Mouse (Mus musculus) cerebral cortex, adult 2 months (tissue): Measurements from ENCODE around the gene Spindoc.

Source experiments
- WGBS: fragments of 180-500 bp; shearing (Covaris S2); methylation state at CpG from one replicate; pipeline ENCODE4 v1.1.7; 2018; 5-methylcytosine and 5-hydroxymethylcytosine counted together

Gene Spindoc

GRCm38 (mm10) chr19:7382903-7383865 lies at the start of gene Spindoc:
Gene Spindoc (minus strand): TSS chr19:7382994.
- WGBS = 1% methylated on average over 51 of the region's 52 CpGs

GRCm38 (mm10) chr19:7425398-7425775 lies 42.6 kb upstream of the Spindoc start:
- 27% methylated on average over 3 of the region's 3 CpGs for WGBS

GRCm38 (mm10) chr19:7424590-7425397 lies 42.0 kb upstream of the Spindoc start:
- WGBS = 55% methylated on average over 8 of the region's 8 CpGs

GRCm38 (mm10) chr19:7424131-7424530 lies 41.3 kb upstream of the Spindoc start:
- WGBS = 58% methylated on average over 7 of the region's 7 CpGs

DNA sequence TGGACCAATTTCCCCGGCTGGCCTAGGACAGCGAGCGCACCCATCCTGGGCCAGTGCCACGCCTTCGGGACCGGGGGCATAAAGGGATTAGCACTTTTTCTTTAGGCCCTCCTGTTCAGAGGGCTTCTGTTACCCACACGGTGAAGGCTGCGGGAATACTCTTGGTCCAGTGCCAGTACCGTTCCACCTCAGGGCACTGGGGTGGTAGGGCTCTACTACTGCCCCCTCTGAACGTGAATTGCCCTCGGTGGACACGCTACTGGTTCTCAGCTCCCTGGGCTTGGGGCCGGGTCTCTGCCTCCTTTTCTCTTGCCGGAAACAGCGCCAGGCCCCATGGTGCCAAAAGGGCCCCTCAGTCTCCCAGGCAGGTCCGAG lies 40.8 kb upstream of the Spindoc start:
- WGBS = 26% methylated on average over 16 of the region's 16 CpGs

DNA sequence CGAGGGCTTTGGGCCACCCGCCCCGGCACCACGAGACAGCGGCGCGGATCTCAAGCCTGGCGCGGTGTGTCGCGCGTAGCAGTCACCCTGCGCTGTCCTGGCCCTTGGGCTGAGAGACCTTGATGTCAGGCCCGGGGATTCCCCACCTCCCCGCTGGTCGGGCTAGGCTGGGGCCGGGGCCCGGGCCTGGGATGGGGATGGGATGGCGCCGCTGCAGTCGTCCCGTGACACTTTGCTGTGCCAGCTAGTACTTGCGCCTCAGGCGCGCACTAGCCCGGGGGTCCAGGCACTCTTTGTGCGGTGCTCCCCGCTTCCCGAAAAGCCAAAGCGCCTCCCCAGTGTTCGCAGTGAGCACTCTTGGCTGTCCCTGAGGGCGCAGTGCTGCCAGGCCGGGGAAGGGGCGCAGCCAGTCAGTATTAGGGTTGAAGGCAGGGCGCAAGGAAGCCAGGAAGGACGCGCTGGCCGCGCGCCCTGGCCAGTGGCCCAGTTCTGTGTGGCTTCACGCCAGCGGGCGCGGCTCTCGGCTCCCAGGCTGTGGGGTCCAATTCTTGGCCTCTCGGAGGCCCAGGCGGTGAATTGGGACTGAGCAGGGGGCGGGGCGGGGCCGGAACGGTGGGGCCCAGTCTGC lies 40.3 kb upstream of the Spindoc start:
- 13% methylated on average over 51 of the region's 51 CpGs for WGBS

- 21% methylated on average over 35 of the region's 35 CpGs for WGBS
Measured at GRCm38 (mm10) chr19:7422656-7423027, 39.8 kb upstream of the Spindoc start.

- WGBS = 26% methylated on average over 48 of the region's 48 CpGs
Measured at GRCm38 (mm10) chr19:7421602-7422591, 39.1 kb upstream of the Spindoc start.

GRCm38 (mm10) chr19:7420841-7421601 lies 38.2 kb upstream of the Spindoc start:
- WGBS = 75% methylated on average over 27 of the region's 27 CpGs

DNA sequence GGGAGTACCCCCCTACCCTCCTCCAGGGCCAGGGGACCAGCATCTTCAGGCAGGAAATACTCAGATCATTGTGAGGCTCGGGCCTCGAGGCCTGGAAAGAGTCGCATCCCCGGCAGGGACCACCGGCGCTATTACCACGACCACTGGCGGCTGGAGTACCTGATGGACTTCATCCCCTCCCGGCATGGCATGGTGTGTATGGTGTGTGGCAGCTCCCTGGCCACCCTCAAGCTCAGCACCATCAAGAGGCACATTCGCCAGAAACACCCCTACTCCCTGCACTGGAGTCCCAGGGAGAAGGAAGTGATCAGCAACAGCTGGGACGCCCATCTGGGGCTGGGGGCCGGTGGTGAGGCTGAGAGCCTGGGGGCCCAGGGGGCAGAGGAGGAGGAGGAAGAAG lies 37.3 kb upstream of the Spindoc start:
- WGBS = 71% methylated on average over 12 of the region's 12 CpGs

DNA sequence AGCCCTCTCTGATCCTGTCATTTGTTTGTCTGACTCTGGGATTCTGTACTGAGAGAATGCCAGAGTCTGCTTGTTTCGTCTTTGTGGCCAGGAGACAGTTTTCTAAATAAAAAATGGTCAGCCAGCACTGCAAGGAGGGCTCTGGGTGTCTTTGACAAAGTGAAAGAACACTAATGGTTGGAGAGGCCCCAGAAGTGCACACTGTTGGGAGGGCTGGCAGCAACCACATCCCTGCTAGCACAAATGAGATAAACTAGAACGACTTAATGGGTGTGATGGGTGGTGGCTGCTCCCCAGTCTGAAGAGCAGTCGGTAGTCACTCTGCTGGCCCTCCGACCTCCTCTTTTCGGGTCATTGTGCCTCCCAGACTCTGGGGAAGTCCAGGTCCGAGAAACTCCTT lies 36.3 kb upstream of the Spindoc start:
- 48% methylated on average over 6 of the region's 6 CpGs for WGBS

- WGBS = under 1% methylated on average over 59 of the region's 59 CpGs
Measured at GRCm38 (mm10) chr19:7417911-7418849, 35.4 kb upstream of the Spindoc start.

DNA sequence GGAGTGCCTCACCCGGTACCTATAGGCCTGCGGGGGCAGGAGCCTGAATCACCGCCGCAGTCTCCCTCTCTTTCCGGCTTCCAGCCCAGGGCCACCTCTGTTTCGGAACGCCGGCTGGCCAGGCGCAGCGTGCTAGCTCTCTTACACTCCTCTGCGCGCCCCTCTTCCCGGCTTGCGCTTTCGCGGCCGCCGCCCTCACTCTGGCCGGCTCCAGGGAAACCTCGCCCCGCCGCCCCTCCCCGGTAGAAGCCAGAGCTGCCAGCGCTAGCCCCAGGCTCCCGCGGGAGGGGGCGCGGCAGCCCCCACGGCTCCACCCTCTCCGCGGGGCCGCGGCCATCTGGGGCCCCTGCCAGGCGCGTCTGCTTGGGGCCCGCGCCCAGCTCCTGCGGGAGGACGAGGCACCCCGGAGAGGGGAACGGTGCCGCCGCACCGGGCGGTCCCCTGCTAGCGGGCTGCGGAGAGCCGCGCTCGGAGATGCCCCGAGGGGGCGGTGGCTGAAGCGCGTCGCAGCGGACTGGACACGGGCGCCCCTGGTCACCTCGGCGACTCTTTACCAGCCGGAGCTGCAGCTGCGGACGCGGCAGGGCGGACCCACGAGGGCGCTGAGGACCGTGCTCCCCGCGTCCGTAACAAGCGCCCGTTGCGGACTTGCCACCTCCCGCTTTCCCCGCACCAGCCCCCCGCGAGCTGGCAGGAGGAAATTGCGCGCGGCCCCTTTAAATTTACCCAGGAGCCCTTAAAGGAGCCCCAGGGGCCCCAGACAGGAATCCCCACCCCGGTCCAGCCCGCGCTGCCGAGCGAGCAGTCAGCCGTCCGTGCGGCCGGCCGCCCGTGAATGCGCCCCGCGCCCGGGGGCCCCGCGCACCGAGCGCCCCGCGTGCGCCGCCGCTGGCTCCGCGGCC lies 34.3 kb upstream of the Spindoc start, which contains the start of gene 2700081O15Rik:
Gene 2700081O15Rik (plus strand): TSS at position 792 of the 902 bp plus-strand sequence.
- WGBS = 2% methylated on average over 106 of the region's 107 CpGs

- WGBS = 48% methylated on average over 22 of the region's 22 CpGs
Measured at GRCm38 (mm10) chr19:7415916-7416833, 33.4 kb upstream of the Spindoc start.

- WGBS = 66% methylated on average over 2 of the region's 2 CpGs
Measured at GRCm38 (mm10) chr19:7412361-7412760, 29.6 kb upstream of the Spindoc start.

DNA sequence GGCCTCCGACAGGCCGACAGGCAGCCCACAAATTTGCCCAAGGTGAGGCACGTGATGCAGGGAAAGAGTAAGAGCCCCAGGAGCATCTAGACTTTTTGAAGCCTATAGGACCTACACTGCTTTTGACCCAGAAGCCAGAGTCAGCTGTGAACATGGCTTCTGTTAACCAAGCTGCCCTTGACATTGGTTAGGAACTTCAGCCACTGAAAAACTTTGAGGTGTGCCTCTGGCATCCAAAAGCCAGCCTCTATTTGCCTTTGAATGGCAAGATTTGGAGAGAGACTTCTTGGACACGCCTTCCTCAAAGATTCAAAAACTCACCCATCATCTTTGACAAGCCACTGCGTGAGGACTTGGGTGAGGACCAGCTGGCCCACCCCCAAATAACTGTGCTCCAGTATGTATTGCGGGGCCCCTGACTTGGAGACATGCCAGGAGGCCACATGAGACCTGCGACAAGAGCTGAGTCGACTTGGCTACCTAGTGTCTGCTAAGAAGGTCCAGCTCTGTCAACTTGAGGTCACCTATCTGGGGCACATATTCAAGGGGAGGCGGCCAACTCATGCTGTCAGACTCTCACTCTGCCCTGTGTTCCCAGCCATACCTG lies 21.9 kb upstream of the Spindoc start:
- WGBS = 69% methylated on average over 9 of the region's 9 CpGs
